Comparison of ENCODE assay signal across 14 mouse cellular contexts in genomic region chr5:138707367-138707766, GRCm38 (mm10).
"Had no signal": no experiment of that assay in that cellular context is flagged by ENCODE, and none has a peak within 500 bp of the region (broad histone marks: within the 10 kb centered on the region; RNA-seq: fewer than 3 reads in every experiment).

No protein-coding gene starts in this region.

- H3K9me3 ChIP-seq: midbrain, embryonic 15.5 days; neural tube, embryonic 12.5 days had no signal

- DNase-seq: kidney, adult 8-10 months; kidney, postnatal 25 days; layer of hippocampus, postnatal 36 days; left cerebral cortex, postnatal 4 days; lung, adult 18-20 months; lung, postnatal 4 days; thymus, adult 2 months; thymus, postnatal 4 days had no signal

- H3K27me3 ChIP-seq: limb, embryonic 13.5 days; midbrain, embryonic 15.5 days; neural tube, embryonic 12.5 days had no signal

- H3K4me1 ChIP-seq: limb, embryonic 13.5 days; midbrain, embryonic 15.5 days; neural tube, embryonic 12.5 days had no signal

- H3K9ac ChIP-seq: limb, embryonic 13.5 days; liver, embryonic 14.5 days; midbrain, embryonic 15.5 days; neural tube, embryonic 12.5 days had no signal

- H3K27ac ChIP-seq: limb, embryonic 13.5 days; liver, embryonic 14.5 days; midbrain, embryonic 15.5 days; neural tube, embryonic 12.5 days had no signal

- H3K4me2 ChIP-seq: limb, embryonic 13.5 days; midbrain, embryonic 11.5 days; midbrain, embryonic 15.5 days; neural tube, embryonic 12.5 days had no signal

- H3K4me3 ChIP-seq: limb, embryonic 13.5 days; megakaryocyte, embryonic 14.5 days; midbrain, embryonic 15.5 days; neural tube, embryonic 12.5 days had no signal

- ATAC-seq: midbrain, embryonic 15.5 days had no signal

- H3K36me3 ChIP-seq: limb, embryonic 13.5 days; midbrain, embryonic 15.5 days; neural tube, embryonic 12.5 days had no signal
